Mouse (Mus musculus) limb, embryonic 14.5 days (tissue): ENCODE data around the gene Cdk11b. TPM values are rescaled to one million over a fixed set of nuclear protein-coding genes. Genes with fewer than 3 reads are reported as not detected.
"Not testable (repeated sequence)": the region's sequence is repeated elsewhere in the genome, so short reads cannot be mapped to it uniquely, and the experiment has no call there.

Source experiments
- ATAC-seq: fragments of 200-750 bp; cut with Nextera tagmentation; 2 replicates; pipeline ENCODE4 v1.8.0; 2017; ENCODE audit warnings: low read depth, moderate number of reproducible peaks, moderate TSS enrichment; ENCODE audit not compliant: low FRiP score
- DNase-seq: peaks from one replicate; pipeline ENCODE4 v3.0.0-alpha.2; 2015; ENCODE audit warnings: low spot score
- H3K27ac ChIP-seq: fragments of 300-500 bp; sonication (generic); replicated peaks from 2 replicates; pipeline ENCODE4 v1.5.1; 2014; ENCODE audit warnings: low read depth, mild to moderate bottlenecking, low read length, moderate library complexity, mixed read lengths
- H3K27me3 ChIP-seq: fragments of 300-500 bp; sonication (generic); 2 replicates; pipeline ENCODE4 v1.6.1; 2014; ENCODE audit warnings: low read length, mixed read lengths; ENCODE audit not compliant: control insufficient read depth, insufficient read depth
- H3K36me3 ChIP-seq: fragments of 300-500 bp; sonication (generic); 2 replicates; pipeline ENCODE4 v1.6.1; 2014; ENCODE audit warnings: mild to moderate bottlenecking, low read length, moderate library complexity, mixed read lengths; ENCODE audit not compliant: control insufficient read depth, insufficient read depth
- H3K4me1 ChIP-seq: fragments of 300-500 bp; sonication (generic); 2 replicates; pipeline ENCODE4 v1.6.1; 2014; ENCODE audit warnings: antibody characterized with exemption, low read length, mixed read lengths; ENCODE audit not compliant: control insufficient read depth, insufficient read depth
- H3K4me2 ChIP-seq: fragments of 300-500 bp; sonication (generic); replicated peaks from 2 replicates; pipeline ENCODE4 v1.6.1; 2014; ENCODE audit warnings: low read depth, mild to moderate bottlenecking, low read length, moderate library complexity; ENCODE audit not compliant: severe bottlenecking
- H3K4me3 ChIP-seq: fragments of 300-500 bp; sonication (generic); replicated peaks from 2 replicates; pipeline ENCODE4 v1.5.1; 2014; ENCODE audit warnings: low read length
- H3K9ac ChIP-seq: fragments of 300-500 bp; sonication (generic); 2 replicates; pipeline ENCODE4 v1.6.1; 2014; ENCODE audit warnings: mild to moderate bottlenecking, low read depth, low read length, moderate library complexity; ENCODE audit not compliant: severe bottlenecking
- H3K9me3 ChIP-seq: fragments of 300-500 bp; sonication (generic); 2 replicates; pipeline ENCODE4 v1.6.1; 2016; ENCODE audit warnings: low read length; ENCODE audit not compliant: control insufficient read depth
- POLR2A ChIP-seq: fragments of 200-500 bp; IDR thresholded peaks from 2 replicates; pipeline ENCODE4 v1.8.0; 2012; ENCODE audit warnings: inconsistent platforms, mild to moderate bottlenecking, moderate library complexity, borderline replicate concordance; ENCODE audit not compliant: insufficient read depth, insufficient read length; ENCODE audit errors: extremely low read depth
- WGBS: fragments of 180-500 bp; shearing (Covaris S2); extraction: QIAGEN DNeasy Blood & Tissue Kit; methylation state at CpG from one replicate; pipeline ENCODE4 v1.1.7; 2014; 5-methylcytosine and 5-hydroxymethylcytosine counted together
- polyA plus RNA-seq, 2 experiments: library from polyadenylated mRNA; depleted of rRNA in 1 of 2; stranded (reverse) in 1 of 2; unstranded in 1 of 2; fragments of >200 nt; fragmentation: Nextera tagmentation in 1 of 2; extraction: Ambion mirVana in 1 of 2; gene quantifications; 2 replicates each; pipeline versions ENCODE4 v1.2.1 to v1.2.3; 2012 to 2014

Gene Cdk11b
- polyA plus RNA-seq, 2 experiments: 53.9 to 65.6 TPM

DNA sequence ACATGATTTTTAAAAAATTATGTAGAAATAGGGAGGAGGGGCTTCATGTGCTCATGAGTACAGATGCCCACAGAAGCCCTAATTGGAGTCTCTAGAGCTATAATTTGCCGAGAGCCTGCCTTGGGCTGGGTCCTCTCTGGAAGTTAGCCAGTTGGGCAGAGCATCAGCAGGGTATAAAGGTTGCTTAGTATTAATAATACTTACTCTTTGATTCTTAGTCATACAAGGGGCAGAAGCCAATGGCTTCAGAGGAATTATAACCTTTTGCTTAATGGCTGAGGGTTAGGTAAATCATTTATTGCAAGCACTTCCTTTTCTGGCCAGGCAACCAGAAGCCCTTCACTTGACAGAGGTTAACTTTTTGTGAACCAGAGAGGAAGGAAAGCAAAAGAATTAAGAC lies 18.9 kb downstream of the Cdk11b start:
- ATAC-seq: no peak
- no peak overlapping the region for H3K9ac ChIP-seq
- TF ChIP-seq POLR2A: no peak
- H3K27me3 ChIP-seq: no peaks in the 10 kb centered on the region
- peaks cover 89% of the 10 kb centered on the region for H3K36me3 ChIP-seq
- no peaks in the 10 kb centered on the region for H3K9me3 ChIP-seq
- H3K4me3 ChIP-seq: no peak overlapping the region
- H3K4me1 ChIP-seq: no peaks in the 10 kb centered on the region
- 97% methylated on average over 1 of the region's 1 CpGs for WGBS
- DNase-seq: no peak
- no peak overlapping the region for H3K4me2 ChIP-seq
- H3K27ac ChIP-seq: no peak overlapping the region

DNA sequence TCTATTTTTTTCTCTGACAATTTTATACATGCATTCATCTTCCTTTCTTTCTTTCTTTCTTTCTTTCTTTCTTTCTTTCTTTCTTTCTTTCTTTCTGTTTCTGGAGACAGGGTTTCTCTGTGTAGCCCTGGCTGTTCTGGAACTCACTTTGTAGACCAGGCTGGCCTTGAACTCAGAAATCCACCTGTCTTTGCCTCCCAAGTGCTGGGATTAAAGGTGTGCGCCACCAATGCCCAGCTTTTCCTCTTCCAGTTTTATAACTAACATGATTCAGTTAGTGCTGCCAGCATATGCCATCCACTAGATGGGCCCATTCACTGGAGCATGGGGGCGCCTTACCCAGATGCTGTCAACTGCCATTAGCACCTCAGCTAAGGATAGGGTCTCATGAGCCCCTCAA lies 20.7 kb downstream of the Cdk11b start, which contains the start of gene Gm10563:
Gene Gm10563, minus strand, starts transcription at position 101 of the 400 bp plus-strand sequence.
- 93% methylated on average over 2 of the region's 2 CpGs for WGBS
- DNase-seq, H3K27me3 ChIP-seq, ATAC-seq, H3K4me1 ChIP-seq, H3K9ac ChIP-seq, H3K9me3 ChIP-seq, H3K4me2 ChIP-seq, H3K4me3 ChIP-seq, H3K27ac ChIP-seq: not testable (repeated sequence)
- H3K36me3 ChIP-seq: peaks cover 92% of the 10 kb centered on the region

DNA sequence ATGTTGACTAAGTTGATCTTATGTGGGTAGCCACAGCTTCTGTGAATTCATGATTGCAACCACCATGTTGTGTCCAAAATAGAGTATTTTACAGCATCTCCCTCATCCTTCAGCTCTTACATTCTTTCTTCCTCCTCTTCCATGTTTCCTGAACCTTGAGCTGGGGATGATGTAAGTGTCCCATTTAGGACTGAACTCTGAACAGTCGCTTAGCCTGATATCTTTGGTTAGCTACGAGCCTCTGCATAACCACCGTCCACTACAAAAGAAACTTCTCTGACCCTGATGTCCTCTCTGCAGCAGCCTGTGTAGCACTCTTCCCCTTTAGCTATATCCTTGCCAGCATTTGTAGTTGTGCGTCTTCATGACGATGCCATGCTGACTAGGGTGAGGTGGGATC lies 21.1 kb downstream of the Cdk11b start:
- Histone ChIP-seq H3K27me3 (0 out of 2 replicates have a peak, but pooled peaks cover under 1% of the 10 kb centered on the region), H3K9ac (no peak overlapping the region), H3K4me3 (no peak overlapping the region), H3K9me3 (no peaks in the 10 kb centered on the region), H3K4me1 (no peaks in the 10 kb centered on the region), H3K36me3 (peaks cover 92% of the 10 kb centered on the region), H3K4me2 (no peak overlapping the region), H3K27ac (no peak overlapping the region)
- no peak for DNase-seq
- WGBS: 95% methylated on average over 5 of the region's 5 CpGs
- ATAC-seq: no peak
- TF ChIP-seq POLR2A: no peak

DNA sequence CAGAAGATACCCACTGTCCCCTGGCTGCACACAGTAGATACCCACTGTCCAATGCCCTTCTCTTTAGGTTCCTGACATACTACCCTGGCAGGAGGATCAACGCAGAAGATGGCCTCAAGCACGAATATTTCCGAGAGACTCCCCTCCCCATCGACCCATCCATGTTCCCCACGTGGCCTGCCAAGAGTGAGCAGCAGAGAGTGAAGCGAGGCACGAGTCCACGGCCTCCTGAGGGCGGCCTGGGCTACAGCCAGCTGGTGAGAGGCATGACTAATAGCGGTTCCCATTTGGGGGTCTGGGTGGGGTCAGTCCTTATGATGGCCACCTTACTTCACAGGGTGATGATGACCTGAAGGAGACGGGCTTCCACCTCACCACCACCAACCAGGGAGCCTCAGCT lies 24.7 kb downstream of the Cdk11b start:
- peaks cover 63% of the 10 kb centered on the region for H3K36me3 ChIP-seq
- no peak overlapping the region for H3K4me3 ChIP-seq
- peaks cover 19% of the 10 kb centered on the region for H3K4me1 ChIP-seq
- TF ChIP-seq POLR2A: no peak
- no peak overlapping the region for H3K27ac ChIP-seq
- H3K9me3 ChIP-seq: no peaks in the 10 kb centered on the region
- no peak overlapping the region for H3K9ac ChIP-seq
- WGBS: 93% methylated on average over 11 of the region's 11 CpGs
- DNase-seq (no peak), ATAC-seq (no peak)
- H3K4me2 ChIP-seq: no peak overlapping the region
- H3K27me3 ChIP-seq: peaks cover 36% of the 10 kb centered on the region

DNA sequence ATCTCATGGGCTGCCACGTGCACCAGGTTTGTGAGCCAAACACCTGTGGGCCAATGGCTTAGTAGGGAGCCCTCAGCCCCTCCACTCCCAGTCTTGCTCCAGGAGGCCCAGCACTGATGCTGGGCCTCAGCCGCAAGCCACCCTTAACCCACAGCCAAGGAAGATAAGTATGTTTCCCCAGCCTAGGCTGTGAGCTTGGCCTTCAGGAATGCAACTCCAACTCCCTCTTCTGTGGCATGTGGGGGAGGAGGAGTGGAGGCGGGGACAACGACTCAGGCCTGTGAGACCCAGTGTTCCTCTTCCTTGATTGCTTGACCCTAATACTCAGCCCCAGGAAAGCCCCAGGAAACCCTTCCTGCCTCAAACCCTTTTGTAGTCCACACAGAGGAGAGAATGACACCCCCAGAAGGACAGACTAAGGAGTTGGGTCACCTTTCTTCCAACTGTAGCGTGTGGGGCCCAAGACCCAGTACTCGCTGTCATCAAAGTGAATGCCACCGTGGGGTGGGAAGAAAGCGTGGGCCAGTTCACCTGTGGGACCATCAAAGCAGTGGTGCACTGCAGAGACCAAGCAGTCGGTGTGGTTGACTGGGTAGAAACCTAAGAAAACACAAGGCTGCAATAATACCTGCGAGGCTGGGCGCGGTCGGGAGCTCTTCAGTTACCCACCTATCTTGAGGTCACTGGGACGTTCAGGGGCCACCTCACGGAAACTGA lies 27.1 kb downstream of the Cdk11b start:
- no peak for TF ChIP-seq POLR2A
- Histone ChIP-seq H3K4me3 (no peak overlapping the region), H3K9ac (no peak overlapping the region), H3K9me3 (no peaks in the 10 kb centered on the region), H3K4me2 (peak overlapping the region; percentile 94; the same call in 1 of the 2 replicates), H3K4me1 (peaks cover 28% of the 10 kb centered on the region), H3K27ac (no peak overlapping the region), H3K36me3 (peaks cover 57% of the 10 kb centered on the region), H3K27me3 (peaks cover 53% of the 10 kb centered on the region)
- no peak for ATAC-seq
- 62% methylated on average over 15 of the region's 15 CpGs for WGBS
- DNase-seq: no peak
